Mouse (Mus musculus): Measurements from ENCODE around the gene Racgap1. TPM values are rescaled to one million over a fixed set of nuclear protein-coding genes. Genes with fewer than 3 reads are reported as not detected.

The Racgap1 gene
- polyA plus RNA-seq, 1 experiment from 2014 or later, result 108 TPM

DNA sequence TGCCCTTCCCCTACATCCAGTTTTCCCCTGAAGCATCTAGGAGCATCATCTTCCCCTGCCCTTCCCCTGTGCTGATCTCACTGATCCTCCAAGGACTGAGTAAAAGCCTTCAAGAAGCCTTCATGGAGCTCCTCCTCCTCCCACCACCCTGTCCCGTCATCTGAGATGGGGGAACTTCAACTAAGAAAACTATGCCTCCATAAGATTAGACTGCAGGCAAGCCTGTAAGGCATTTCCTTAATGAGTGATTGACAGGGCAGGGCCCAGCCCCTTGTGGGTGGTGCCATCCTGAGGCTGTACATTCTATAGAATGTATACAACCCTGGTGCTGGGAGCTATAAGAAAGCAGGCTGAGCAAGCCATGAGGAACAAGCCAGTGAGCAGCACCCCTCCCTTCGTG is 7.0 kb upstream of the Racgap1 start:
- Histone ChIP-seq H3K27ac (replicated peaks; ENCODE audit: low read depth, low read length) (no peak overlapping the region), H3K4me2 (ENCODE audit: low read depth, severe bottlenecking) (no peak overlapping the region), H3K9me3 (ENCODE audit: control insufficient read depth, low read length) (no peaks in the 10 kb centered on the region), H3K9ac (ENCODE audit: low read length) (no peak overlapping the region), H3K4me1 (ENCODE audit: control insufficient read depth, insufficient read depth, low read length) (peaks cover 3% of the 10 kb centered on the region; the same call in 1 of the 2 replicates), H3K27me3 (ENCODE audit: control insufficient read depth, insufficient read depth, low read length) (peaks cover 27% of the 10 kb centered on the region), H3K36me3 (ENCODE audit: control insufficient read depth, insufficient read depth, low read length) (no peaks in the 10 kb centered on the region), H3K4me3 (ENCODE audit: low read depth, low read length) (no peak overlapping the region)
- no peak for ATAC-seq (ENCODE audit: insufficient number of reproducible peaks, low FRiP score, low TSS enrichment, low read depth)
- no peak for DNase-seq (ENCODE audit: low spot score)
- WGBS, result 53% methylated on average over 2 of the region's 2 CpGs

DNA sequence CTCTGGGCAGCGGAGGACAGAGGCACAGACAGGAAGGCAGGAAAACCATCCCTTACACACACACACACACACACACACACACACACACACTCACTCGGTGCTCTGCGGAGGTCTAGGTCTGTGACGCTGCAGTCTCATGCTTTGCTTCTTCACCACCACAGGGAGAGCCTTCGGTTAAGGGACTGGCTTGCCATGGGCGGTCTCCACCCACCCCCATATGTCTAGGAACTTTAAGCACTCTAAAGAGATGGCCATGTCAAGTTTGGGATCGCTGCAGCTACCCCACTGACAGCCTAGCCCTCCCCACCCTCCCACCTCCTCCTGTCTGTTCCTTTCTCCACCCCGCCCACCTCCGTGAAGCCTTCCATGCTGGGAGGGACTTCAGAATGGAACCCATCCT is 4.5 kb upstream of the Racgap1 start:
- H3K9ac ChIP-seq (ENCODE audit: low read length), result no peak overlapping the region
- peaks cover 32% of the 10 kb centered on the region for H3K27me3 ChIP-seq (ENCODE audit: control insufficient read depth, insufficient read depth, low read length)
- no peak overlapping the region for H3K4me2 ChIP-seq (ENCODE audit: low read depth, severe bottlenecking)
- DNase-seq (ENCODE audit: low spot score) (no peak), ATAC-seq (ENCODE audit: insufficient number of reproducible peaks, low FRiP score, low TSS enrichment, low read depth) (no peak)
- H3K36me3 ChIP-seq (ENCODE audit: control insufficient read depth, insufficient read depth, low read length), result no peaks in the 10 kb centered on the region
- no peak overlapping the region for H3K27ac ChIP-seq (replicated peaks; ENCODE audit: low read depth, low read length)
- H3K4me3 ChIP-seq (ENCODE audit: low read depth, low read length), result no peak overlapping the region
- peaks cover 4% of the 10 kb centered on the region; the same call in 1 of the 2 replicates for H3K4me1 ChIP-seq (ENCODE audit: control insufficient read depth, insufficient read depth, low read length)
- 40% methylated on average over 9 of the region's 9 CpGs for WGBS
- no peaks in the 10 kb centered on the region for H3K9me3 ChIP-seq (ENCODE audit: control insufficient read depth, low read length)

DNA sequence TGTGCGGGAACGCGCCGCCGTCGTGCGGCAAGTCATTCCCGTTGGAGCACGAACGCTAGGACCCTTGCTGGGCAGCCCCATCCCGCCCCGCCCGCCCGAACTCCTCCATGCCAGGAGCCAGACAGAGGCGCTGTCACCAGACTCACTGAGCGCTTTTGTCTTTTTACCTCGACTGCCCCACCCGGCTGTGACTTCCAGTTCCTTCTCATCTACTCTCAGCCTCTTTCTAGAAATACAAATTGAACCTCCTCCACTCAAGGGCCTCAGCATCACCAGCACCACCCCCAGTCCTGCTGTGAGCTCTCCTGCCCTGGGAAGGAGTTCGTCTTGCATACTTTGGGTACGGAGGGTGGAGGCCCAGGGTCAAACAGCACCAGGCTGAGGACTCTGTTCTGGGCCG is 2.4 kb upstream of the Racgap1 start:
- DNase-seq (ENCODE audit: low spot score) (no peak), ATAC-seq (ENCODE audit: insufficient number of reproducible peaks, low FRiP score, low TSS enrichment, low read depth) (no peak)
- no peaks in the 10 kb centered on the region for H3K9me3 ChIP-seq (ENCODE audit: control insufficient read depth, low read length)
- WGBS, result 4% methylated on average over 21 of the region's 21 CpGs
- H3K9ac ChIP-seq (ENCODE audit: low read length), result peak overlapping the region; percentile 22; the same call in 1 of the 2 replicates
- peak overlapping the region; percentile 40 for H3K4me2 ChIP-seq (ENCODE audit: low read depth, severe bottlenecking)
- H3K27ac ChIP-seq (replicated peaks; ENCODE audit: low read depth, low read length), result no peak overlapping the region
- H3K4me1 ChIP-seq (ENCODE audit: control insufficient read depth, insufficient read depth, low read length), result peaks cover 20% of the 10 kb centered on the region
- peak overlapping the region; percentile 14 for H3K4me3 ChIP-seq (ENCODE audit: low read depth, low read length)
- H3K36me3 ChIP-seq (ENCODE audit: control insufficient read depth, insufficient read depth, low read length), result no peaks in the 10 kb centered on the region
- peaks cover 32% of the 10 kb centered on the region for H3K27me3 ChIP-seq (ENCODE audit: control insufficient read depth, insufficient read depth, low read length)

DNA sequence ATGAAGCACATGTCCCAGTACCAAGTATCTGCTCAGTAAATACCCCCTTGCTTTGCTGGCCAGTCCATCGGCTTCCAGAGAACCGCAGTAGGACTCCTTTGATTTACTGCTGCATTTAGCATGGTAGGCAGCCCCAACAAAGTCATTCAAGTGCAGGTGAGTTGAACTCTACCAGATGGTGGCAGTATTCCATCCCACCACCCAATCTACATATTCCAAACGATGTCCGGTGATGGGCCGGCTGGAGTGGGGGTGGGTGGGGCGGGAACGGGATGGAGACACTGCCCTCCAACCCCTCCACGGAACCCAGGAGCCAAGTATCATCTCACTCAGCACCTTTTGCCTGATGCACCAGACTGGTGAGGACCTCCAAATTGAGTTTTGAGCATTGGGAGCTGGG is 1.8 kb upstream of the Racgap1 start:
- ATAC-seq (ENCODE audit: insufficient number of reproducible peaks, low FRiP score, low TSS enrichment, low read depth), result no peak
- H3K9ac ChIP-seq (ENCODE audit: low read length), result no peak overlapping the region; the same call in 1 of the 2 replicates
- peak; percentile 58 for DNase-seq (ENCODE audit: low spot score)
- peak overlapping the region; percentile 40 for H3K4me2 ChIP-seq (ENCODE audit: low read depth, severe bottlenecking)
- peak overlapping the region; percentile 14 for H3K4me3 ChIP-seq (ENCODE audit: low read depth, low read length)
- peaks cover 32% of the 10 kb centered on the region for H3K27me3 ChIP-seq (ENCODE audit: control insufficient read depth, insufficient read depth, low read length)
- H3K27ac ChIP-seq (replicated peaks; ENCODE audit: low read depth, low read length), result no peak overlapping the region
- no peaks in the 10 kb centered on the region for H3K36me3 ChIP-seq (ENCODE audit: control insufficient read depth, insufficient read depth, low read length)
- H3K4me1 ChIP-seq (ENCODE audit: control insufficient read depth, insufficient read depth, low read length), result peaks cover 24% of the 10 kb centered on the region
- H3K9me3 ChIP-seq (ENCODE audit: control insufficient read depth, low read length), result no peaks in the 10 kb centered on the region
- WGBS, result 3% methylated on average over 8 of the region's 8 CpGs

DNA sequence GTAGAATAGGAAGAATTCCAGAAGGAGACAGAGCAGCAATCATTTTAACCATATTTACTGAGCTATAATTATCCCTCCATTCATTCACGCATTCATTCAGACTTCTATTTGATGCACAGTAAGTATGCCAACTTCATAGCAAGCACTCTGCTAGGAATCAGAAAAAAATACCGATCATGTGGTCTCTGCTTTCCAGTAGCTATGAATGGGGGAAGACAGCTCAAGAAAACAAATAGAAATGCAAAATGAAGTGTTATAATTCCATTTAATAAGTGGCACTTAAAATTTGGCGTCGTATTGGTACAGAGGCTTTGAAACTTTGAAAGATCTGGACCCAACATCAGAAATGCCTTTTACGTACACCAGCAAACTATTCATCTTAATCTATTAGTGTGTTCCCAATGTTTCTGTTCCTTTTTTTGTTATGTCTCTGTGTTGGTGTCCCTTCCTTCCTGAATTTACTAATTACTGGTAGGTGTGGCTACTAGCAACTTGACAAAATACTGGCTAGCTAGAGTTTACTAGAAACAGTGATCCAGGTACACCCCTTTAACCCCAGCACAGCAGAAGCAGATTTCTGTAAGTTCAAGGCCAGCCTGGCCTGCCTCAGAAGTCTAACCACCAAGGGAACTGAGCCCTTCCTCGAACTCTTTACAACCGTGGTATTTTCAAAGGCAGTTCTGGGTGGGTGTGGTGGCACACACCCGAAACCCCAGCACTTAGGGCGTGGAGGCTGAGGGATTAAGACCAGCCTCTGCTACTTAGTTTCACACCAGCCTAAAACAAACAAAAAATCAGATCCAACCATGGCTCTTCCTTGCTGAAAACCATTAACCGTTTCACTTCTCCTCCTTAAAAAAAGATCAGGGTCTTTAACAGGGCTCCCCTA is 772 bp upstream of the Racgap1 start:
- Histone ChIP-seq H3K9ac (ENCODE audit: low read length) (no peak overlapping the region), H3K27ac (replicated peaks; ENCODE audit: low read depth, low read length) (no peak overlapping the region), H3K27me3 (ENCODE audit: control insufficient read depth, insufficient read depth, low read length) (peaks cover 32% of the 10 kb centered on the region), H3K4me2 (ENCODE audit: low read depth, severe bottlenecking) (peak overlapping the region; percentile 65; the same call in 1 of the 2 replicates), H3K36me3 (ENCODE audit: control insufficient read depth, insufficient read depth, low read length) (no peaks in the 10 kb centered on the region), H3K4me3 (ENCODE audit: low read depth, low read length) (peak overlapping the region; percentile 81), H3K4me1 (ENCODE audit: control insufficient read depth, insufficient read depth, low read length) (peaks cover 30% of the 10 kb centered on the region), H3K9me3 (ENCODE audit: control insufficient read depth, low read length) (no peaks in the 10 kb centered on the region)
- ATAC-seq (ENCODE audit: insufficient number of reproducible peaks, low FRiP score, low TSS enrichment, low read depth), result no peak
- 73% methylated on average over 10 of the region's 10 CpGs for WGBS
- no peak for DNase-seq (ENCODE audit: low spot score)

GRCm38 (mm10) chr15:99650304-99650703 is 1.2 kb downstream of the Racgap1 start:
- DNase-seq (ENCODE audit: low spot score) (no peak), ATAC-seq (ENCODE audit: insufficient number of reproducible peaks, low FRiP score, low TSS enrichment, low read depth) (no peak)
- no peaks in the 10 kb centered on the region for H3K36me3 ChIP-seq (ENCODE audit: control insufficient read depth, insufficient read depth, low read length)
- H3K9me3 ChIP-seq (ENCODE audit: control insufficient read depth, low read length), result no peaks in the 10 kb centered on the region
- peak overlapping the region; percentile 34; the same call in 1 of the 2 replicates for H3K9ac ChIP-seq (ENCODE audit: low read length)
- peak overlapping the region; percentile 65 for H3K4me2 ChIP-seq (ENCODE audit: low read depth, severe bottlenecking)
- H3K4me3 ChIP-seq (ENCODE audit: low read depth, low read length), result peak overlapping the region; percentile 81
- H3K27ac ChIP-seq (replicated peaks; ENCODE audit: low read depth, low read length), result no peak overlapping the region
- peaks cover 33% of the 10 kb centered on the region for H3K4me1 ChIP-seq (ENCODE audit: control insufficient read depth, insufficient read depth, low read length)
- peaks cover 24% of the 10 kb centered on the region for H3K27me3 ChIP-seq (ENCODE audit: control insufficient read depth, insufficient read depth, low read length)
- WGBS, result 66% methylated on average over 2 of the region's 2 CpGs

DNA sequence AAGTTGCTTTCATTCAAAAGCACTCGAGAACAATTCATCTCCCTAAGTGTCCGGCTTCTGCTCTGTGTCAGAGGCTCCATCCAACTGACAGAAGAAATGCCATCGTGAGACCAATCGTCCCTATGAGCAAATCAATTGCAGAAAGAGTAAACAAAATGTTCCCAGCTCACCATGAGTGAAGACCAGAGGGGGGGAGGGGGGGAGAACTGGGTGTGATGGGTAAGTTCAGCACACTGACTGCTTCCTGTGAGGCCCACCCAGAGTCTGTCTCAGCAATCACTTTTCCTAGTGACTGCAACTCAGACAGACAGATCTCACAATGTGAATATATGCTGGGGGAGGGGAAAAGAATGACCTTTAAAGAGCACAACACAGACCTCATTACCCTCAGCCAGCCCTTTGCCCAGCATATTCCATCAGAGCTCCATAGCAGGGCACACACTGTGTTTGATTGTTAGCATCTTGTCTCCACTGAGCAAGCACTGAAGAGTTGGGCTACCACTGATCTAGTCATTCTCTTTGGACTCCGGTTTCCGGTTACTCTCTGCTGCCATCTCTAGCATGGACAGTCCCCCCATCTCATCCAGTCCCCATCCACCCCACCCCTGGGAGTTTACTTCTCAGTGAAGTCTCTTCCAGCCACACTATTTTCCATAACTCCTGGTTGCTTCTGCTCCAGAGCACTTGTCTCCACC is 2.2 kb downstream of the Racgap1 start:
- Histone ChIP-seq H3K27ac (replicated peaks; ENCODE audit: low read depth, low read length) (no peak overlapping the region), H3K9ac (ENCODE audit: low read length) (no peak overlapping the region), H3K27me3 (ENCODE audit: control insufficient read depth, insufficient read depth, low read length) (peaks cover 13% of the 10 kb centered on the region), H3K4me1 (ENCODE audit: control insufficient read depth, insufficient read depth, low read length) (peaks cover 33% of the 10 kb centered on the region), H3K9me3 (ENCODE audit: control insufficient read depth, low read length) (no peaks in the 10 kb centered on the region), H3K36me3 (ENCODE audit: control insufficient read depth, insufficient read depth, low read length) (no peaks in the 10 kb centered on the region), H3K4me2 (ENCODE audit: low read depth, severe bottlenecking) (peak overlapping the region; percentile 11; the same call in 1 of the 2 replicates), H3K4me3 (ENCODE audit: low read depth, low read length) (no peak overlapping the region)
- no peak for DNase-seq (ENCODE audit: low spot score)
- 29% methylated on average over 6 of the region's 6 CpGs for WGBS
- ATAC-seq (ENCODE audit: insufficient number of reproducible peaks, low FRiP score, low TSS enrichment, low read depth), result no peak

DNA sequence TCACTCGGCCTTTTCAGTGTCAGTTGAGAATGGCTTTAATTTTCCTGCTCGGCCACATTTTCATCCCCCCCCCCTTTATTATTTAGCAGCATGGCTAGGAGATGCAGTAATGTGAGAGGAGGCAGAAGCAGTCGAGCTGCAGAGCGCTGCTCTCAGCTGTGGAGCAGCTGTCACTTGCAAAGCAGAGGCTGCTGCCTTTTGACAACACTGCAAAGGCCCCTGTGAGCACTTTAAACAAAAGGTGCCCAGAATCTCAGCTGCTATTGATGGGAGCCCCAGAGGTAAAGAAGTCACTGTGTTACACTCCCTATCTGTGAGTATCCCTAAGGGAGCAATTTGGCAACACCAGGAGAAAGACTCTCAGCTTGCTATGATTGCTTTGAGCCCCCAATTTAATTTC is 3.1 kb downstream of the Racgap1 start:
- no peaks in the 10 kb centered on the region for H3K36me3 ChIP-seq (ENCODE audit: control insufficient read depth, insufficient read depth, low read length)
- ATAC-seq (ENCODE audit: insufficient number of reproducible peaks, low FRiP score, low TSS enrichment, low read depth), result no peak
- no peak overlapping the region for H3K4me2 ChIP-seq (ENCODE audit: low read depth, severe bottlenecking)
- H3K4me3 ChIP-seq (ENCODE audit: low read depth, low read length), result no peak overlapping the region
- no peak for DNase-seq (ENCODE audit: low spot score)
- peaks cover 29% of the 10 kb centered on the region for H3K4me1 ChIP-seq (ENCODE audit: control insufficient read depth, insufficient read depth, low read length)
- H3K27ac ChIP-seq (replicated peaks; ENCODE audit: low read depth, low read length), result no peak overlapping the region
- no peaks in the 10 kb centered on the region for H3K9me3 ChIP-seq (ENCODE audit: control insufficient read depth, low read length)
- H3K9ac ChIP-seq (ENCODE audit: low read length), result no peak overlapping the region
- peaks cover 5% of the 10 kb centered on the region; the same call in 1 of the 2 replicates for H3K27me3 ChIP-seq (ENCODE audit: control insufficient read depth, insufficient read depth, low read length)
- 32% methylated on average over 4 of the region's 4 CpGs for WGBS

Measured in limb, embryonic 11.5 days (tissue).